8 mouse cellular contexts compared by ENCODE assay signal in genomic region chr9:105527219-105527618, GRCm38 (mm10). TPM values are rescaled to one million over a fixed set of nuclear protein-coding genes. Genes with fewer than 3 reads are reported as not detected.
DNase-seq lines count a peak whose midpoint lies in the region; ATAC-seq and TF ChIP-seq lines count a peak whose summit lies in the region.

Atp2c1 (minus strand) TSS chr9:105527319.

- no peak within 1 kb of the TSS for H3K4me2 ChIP-seq in kidney, embryonic 14.5 days (replicated peaks; ENCODE audit: low read depth, low read length)
- H3K4me2 ChIP-seq in hindbrain, postnatal 0 days (ENCODE audit: low read depth, low read length): no peak within 1 kb of the TSS

- no peaks in the 10 kb centered on the region for H3K79me2 ChIP-seq in macrophage (ENCODE audit: inconsistent target)

- DNase-seq in kidney, postnatal 25 days: no peak
- DNase-seq in adrenal gland, postnatal 25 days: no peak
- no peak for DNase-seq in gastrocnemius, postnatal 14 days
- DNase-seq in hindbrain, postnatal 0 days (ENCODE audit: low spot score): no peak
- DNase-seq in spleen, adult 18-20 months: no peak
- DNase-seq in cerebellum, postnatal 4 days (ENCODE audit: low spot score in 2 of 2): no peak

- no peak for TF ChIP-seq CTCF in hindbrain, postnatal 0 days (IDR thresholded peaks at IDR 0.05; ENCODE audit: low read depth)

- no peak within 1 kb of the TSS for H3K4me3 ChIP-seq in kidney, embryonic 14.5 days (ENCODE audit: low read length)
- H3K4me3 ChIP-seq in hindbrain, postnatal 0 days (ENCODE audit: low read length): no peak within 1 kb of the TSS
- no peak within 1 kb of the TSS for H3K4me3 ChIP-seq in macrophage (ENCODE audit: inconsistent target)

- no peaks in the 10 kb centered on the region for H3K27me3 ChIP-seq in kidney, embryonic 14.5 days (ENCODE audit: control insufficient read depth, insufficient read depth, low read length)
- no peaks in the 10 kb centered on the region for H3K27me3 ChIP-seq in hindbrain, postnatal 0 days (ENCODE audit: insufficient read depth, low read length)

- no peak within 1 kb of the TSS for H3K9ac ChIP-seq in kidney, embryonic 14.5 days (ENCODE audit: low read depth, low read length)
- no peak within 1 kb of the TSS for H3K9ac ChIP-seq in hindbrain, postnatal 0 days (replicated peaks; ENCODE audit: low read length)

- 93% methylated on average over 12 of the region's 12 CpGs for WGBS in kidney, embryonic 14.5 days
- 91% methylated on average over 12 of the region's 12 CpGs for WGBS in hindbrain, postnatal 0 days
- whole genome bisulfite sequencing in macrophage (ENCODE audit: missing documents): 92% methylated on average over 12 of the region's 12 CpGs

- H3K36me3 ChIP-seq in kidney, embryonic 14.5 days (ENCODE audit: control insufficient read depth, insufficient read depth, low read length): no peaks in the 10 kb centered on the region
- H3K36me3 ChIP-seq in hindbrain, postnatal 0 days (ENCODE audit: insufficient read depth, low read length): no peaks in the 10 kb centered on the region
- no peaks in the 10 kb centered on the region for H3K36me3 ChIP-seq in macrophage (ENCODE audit: inconsistent target)

- no peak within 1 kb of the TSS for H3K27ac ChIP-seq in kidney, embryonic 14.5 days (ENCODE audit: low read depth, low read length)
- no peak within 1 kb of the TSS for H3K27ac ChIP-seq in hindbrain, postnatal 0 days
- no peak within 1 kb of the TSS for H3K27ac ChIP-seq in macrophage

- H3K4me1 ChIP-seq in kidney, embryonic 14.5 days (ENCODE audit: control insufficient read depth, insufficient read depth, low read length): no peaks in the 10 kb centered on the region
- peaks cover 9% of the 10 kb centered on the region; the same call in 1 of the 2 replicates for H3K4me1 ChIP-seq in hindbrain, postnatal 0 days (ENCODE audit: insufficient read depth, low read length)

- intact Hi-C loops in gastrocnemius, postnatal 14 days (cut with DNase I; ENCODE audit: low total_unique reads): no loop called here

- H3K9me3 ChIP-seq in kidney, embryonic 14.5 days (ENCODE audit: control insufficient read depth, low read length): no peaks in the 10 kb centered on the region
- no peaks in the 10 kb centered on the region for H3K9me3 ChIP-seq in hindbrain, postnatal 0 days (ENCODE audit: low read length)

- no peak for ATAC-seq in kidney, embryonic 14.5 days (ENCODE audit: low FRiP score, low TSS enrichment)
- ATAC-seq in hindbrain, postnatal 0 days: no peak

RNA-seq across cellular contexts. Expression of gene Atp2c1, which starts in this region (rescaled TPM):
- polyA plus RNA-seq in kidney, embryonic 14.5 days (2014; fragmentation: Nextera tagmentation; extraction: Ambion mirVana): 33.7 and 62.9 TPM in 2 replicates
- 71.8 and 76.2 TPM in 2 replicates for total RNA-seq in adrenal gland, postnatal 25 days (2021)
- 10 to 100 TPM; 28.5 to 29.0 TPM for total RNA-seq in gastrocnemius, postnatal 14 days (2021)
- 120 and 157 TPM in 2 replicates for total RNA-seq in hindbrain, postnatal 0 days (2014; rRNA removed)
- 66.0 and 68.5 TPM in 2 replicates for polyA plus RNA-seq in hindbrain, postnatal 0 days (2015; fragmentation: Nextera tagmentation; extraction: Ambion mirVana)
- 100 to 1,000 TPM; 136 to 319 (median 185) TPM for total RNA-seq in macrophage (2018; cell fraction: chromatin; rRNA removed)
- total RNA-seq in macrophage (2018; cell fraction: cytosol; rRNA removed): 10 to 100 TPM; 47.2 to 76.4 (median 64.0) TPM
- 100 to 1,000 TPM in 25 of 26 experiments, 10 to 100 TPM in 1; 90.4 to 151 (median 122) TPM for total RNA-seq in macrophage (2018; cell fraction: nucleus; rRNA removed)
- 36.1 to 58.6 TPM (median 52.3 TPM) in 3 replicates for polyA plus RNA-seq in macrophage (2018)
